Mouse (Mus musculus) cortical plate, adult 2 months (tissue): ENCODE results near the gene Itih5. TPM values are rescaled to one million over a fixed set of nuclear protein-coding genes. Genes with fewer than 3 reads are reported as not detected.

ENCODE experiments used
- H3K27ac ChIP-seq: fragments of 200-500 bp; 2 replicates; pipeline ENCODE4 v1.5.1; 2012; ENCODE audit warnings: low read length, control low read depth, inconsistent platforms; ENCODE audit not compliant: insufficient read depth
- H3K4me1 ChIP-seq: fragments of 200-500 bp; 2 replicates; pipeline ENCODE4 v1.6.1; 2011; ENCODE audit warnings: low read length; ENCODE audit not compliant: control insufficient read depth, insufficient read depth
- H3K4me3 ChIP-seq: fragments of 200-500 bp; 2 replicates; pipeline ENCODE4 v1.5.1; 2011; ENCODE audit warnings: mild to moderate bottlenecking, low read length, control low read depth; ENCODE audit not compliant: insufficient read depth
- CTCF ChIP-seq: fragments of 200-500 bp; IDR thresholded peaks from 2 replicates; pipeline ENCODE4 v1.5.1; 2011; ENCODE audit warnings: mild to moderate bottlenecking, control low read depth, low read length; ENCODE audit not compliant: insufficient read depth; ENCODE audit errors: extremely low read depth
- POLR2A ChIP-seq: fragments of 200-500 bp; IDR thresholded peaks from 2 replicates; pipeline ENCODE4 v1.6.1; 2011; ENCODE audit warnings: mild to moderate bottlenecking, low read length, control low read depth; ENCODE audit not compliant: insufficient read depth; ENCODE audit errors: extremely low read depth
- polyA plus RNA-seq: library from polyadenylated mRNA; depleted of rRNA; stranded (reverse); fragments of >200 nt; gene quantifications from 2 replicates; pipeline ENCODE4 v1.2.3, GENCODE M21; 2012

Itih5 gene
- polyA plus RNA-seq, 1 experiment: 12.4 TPM

DNA sequence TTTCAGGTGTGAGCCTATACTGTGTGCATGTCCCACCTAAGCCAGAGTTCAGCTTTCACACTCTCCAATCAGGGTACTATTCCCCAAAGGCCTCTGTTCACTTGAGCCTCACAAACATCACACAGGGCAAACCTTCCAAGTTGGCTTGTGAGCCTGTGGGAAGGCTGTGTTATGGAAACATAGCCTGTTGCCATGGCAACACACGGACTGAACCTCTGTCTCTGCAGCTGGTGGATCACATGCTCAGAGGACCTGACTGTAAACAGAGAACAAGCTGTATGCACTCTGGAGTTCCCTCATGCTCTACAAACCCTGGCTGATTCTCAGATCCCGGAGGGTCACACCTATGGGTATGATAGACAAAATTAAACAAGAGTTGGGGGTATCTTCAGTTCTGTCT is 122.8 kb downstream of the Itih5 start:
- H3K4me3 ChIP-seq: no peak overlapping the region
- H3K27ac ChIP-seq: no peak overlapping the region
- no peak for TF ChIP-seq CTCF
- no peak for TF ChIP-seq POLR2A
- peaks cover 2% of the 10 kb centered on the region; the same call in 1 of the 2 replicates for H3K4me1 ChIP-seq

DNA sequence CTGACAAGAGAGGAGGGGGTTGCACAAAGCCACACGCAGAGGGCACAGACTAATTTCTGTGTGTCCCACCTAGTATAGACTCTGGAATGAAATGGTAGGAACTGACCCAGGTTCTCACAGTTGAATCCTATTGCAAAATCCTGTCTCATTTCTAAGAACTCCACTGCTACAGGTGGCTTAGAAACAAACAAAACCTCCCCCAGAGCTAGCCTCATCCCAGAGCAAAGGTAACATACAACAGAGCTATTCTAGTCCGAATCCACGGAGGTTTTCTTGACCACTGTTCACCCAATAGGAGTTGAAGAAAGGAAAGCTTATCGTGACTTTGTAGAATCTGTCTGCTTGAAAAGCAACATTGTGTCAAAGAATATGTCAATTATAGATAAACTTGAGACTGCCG is 130.3 kb downstream of the Itih5 start:
- Histone ChIP-seq H3K27ac (no peak overlapping the region), H3K4me3 (no peak overlapping the region), H3K4me1 (no peaks in the 10 kb centered on the region)
- TF ChIP-seq POLR2A (no peak), CTCF (no peak)

DNA sequence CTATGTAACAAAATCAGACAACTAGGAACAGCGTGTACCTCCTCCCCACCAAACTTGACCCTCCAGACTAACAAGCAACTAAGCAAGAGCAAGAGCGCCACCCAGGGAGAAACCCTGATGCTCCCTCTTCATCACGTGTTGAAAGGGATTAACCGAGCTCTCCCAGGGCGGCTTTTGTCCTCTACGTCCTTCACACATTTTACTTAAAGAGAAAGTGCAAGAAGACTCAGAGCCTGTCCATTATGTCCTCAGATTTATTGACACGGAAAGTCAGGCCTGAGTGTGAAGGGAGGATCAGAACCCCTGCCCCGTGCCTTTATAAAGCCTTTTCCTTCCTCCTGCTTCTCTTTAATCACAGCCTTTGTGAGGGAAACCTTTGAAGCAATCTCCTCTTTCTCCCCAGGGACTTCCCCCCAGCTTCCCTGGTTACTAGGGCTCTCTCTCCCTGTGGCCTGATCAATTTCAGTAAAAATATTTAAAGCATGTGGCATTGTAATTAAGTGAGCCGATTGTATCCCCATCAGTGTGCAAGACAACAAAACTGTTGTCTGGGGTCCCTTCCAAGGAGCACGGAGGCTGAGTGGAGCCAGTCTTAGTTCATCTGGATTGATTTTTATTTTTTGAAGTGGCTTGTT is 131.4 kb downstream of the Itih5 start:
- no peak for TF ChIP-seq POLR2A
- peak; percentile 44 for TF ChIP-seq CTCF
- no peaks in the 10 kb centered on the region for H3K4me1 ChIP-seq
- H3K27ac ChIP-seq: no peak overlapping the region
- no peak overlapping the region for H3K4me3 ChIP-seq

DNA sequence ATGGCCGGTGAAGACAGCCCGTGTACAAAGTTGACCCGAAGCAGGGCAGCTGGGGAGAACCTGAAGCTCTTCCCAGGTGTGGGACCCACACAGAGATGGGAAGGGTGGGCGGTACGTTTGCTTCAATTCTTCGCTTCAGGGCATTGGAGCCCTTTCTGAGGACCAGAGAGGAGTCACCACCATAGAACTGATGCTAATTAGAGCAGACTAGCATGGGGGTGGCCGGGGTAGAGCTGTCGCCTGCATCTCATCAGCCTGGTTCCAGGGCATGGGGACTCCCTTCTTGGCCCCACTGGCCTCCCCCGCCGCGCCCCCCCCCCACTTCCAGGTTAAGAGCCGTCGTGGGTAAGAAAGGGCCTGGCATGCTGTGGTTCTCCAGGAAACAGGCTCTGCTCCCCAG is 132.6 kb downstream of the Itih5 start:
- H3K27ac ChIP-seq: no peak overlapping the region
- no peak for TF ChIP-seq POLR2A
- no peak for TF ChIP-seq CTCF
- no peak overlapping the region for H3K4me3 ChIP-seq
- no peaks in the 10 kb centered on the region for H3K4me1 ChIP-seq

DNA sequence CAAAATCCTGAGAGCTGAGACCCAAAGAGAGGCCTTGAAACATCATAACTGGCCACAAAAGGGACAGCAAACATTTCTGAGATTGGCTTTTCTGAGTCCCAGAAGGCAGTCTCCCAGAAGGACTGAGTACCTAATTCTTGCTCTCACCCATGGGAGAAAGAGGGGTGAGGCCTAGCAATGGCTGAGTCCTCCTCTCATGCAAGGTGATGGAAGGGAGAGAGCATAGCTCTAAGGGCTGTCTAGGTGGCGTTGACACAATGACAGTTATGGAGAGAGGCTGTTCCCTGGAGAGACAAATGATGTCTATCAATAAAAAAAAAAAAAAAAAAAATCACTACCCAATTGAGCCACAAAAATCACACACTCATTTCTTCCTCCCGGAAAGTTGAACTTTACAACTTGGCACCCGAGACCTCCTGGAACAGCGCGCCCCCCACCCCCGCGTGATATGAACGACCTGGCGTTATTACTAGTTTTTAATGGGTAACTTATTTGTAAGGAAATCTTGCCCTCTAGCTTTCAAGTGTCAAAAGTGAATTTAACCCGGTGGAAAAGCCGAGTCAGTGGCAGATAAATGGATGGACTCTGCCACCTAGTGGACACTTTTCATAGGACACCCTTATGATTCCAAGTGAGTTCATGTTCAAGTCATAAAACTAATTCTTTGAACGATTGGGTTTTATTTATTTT is 134.9 kb downstream of the Itih5 start:
- TF ChIP-seq CTCF (peak; percentile 88), POLR2A (no peak)

DNA sequence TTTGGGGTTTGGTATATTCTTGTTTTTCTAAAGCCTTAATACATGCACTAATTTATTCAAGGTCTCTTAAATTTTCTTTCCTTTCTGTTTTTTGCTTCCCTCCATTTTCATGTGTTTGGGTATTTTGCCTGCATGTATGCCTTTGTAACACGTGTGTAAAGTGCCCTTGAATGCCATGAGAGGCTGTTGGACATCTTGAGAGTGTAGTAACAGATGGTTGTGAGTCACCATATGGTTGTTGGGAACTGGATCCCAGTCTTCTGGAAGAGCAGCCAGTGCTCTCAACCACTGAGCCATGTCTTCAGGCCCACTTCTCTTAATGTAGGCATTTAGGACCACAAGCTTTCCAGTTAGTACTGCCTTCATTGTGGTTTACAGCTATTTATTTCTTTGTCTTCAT is 135.5 kb downstream of the Itih5 start:
- TF ChIP-seq POLR2A: no peak
- TF ChIP-seq CTCF: no peak
- Histone ChIP-seq H3K27ac (no peak overlapping the region), H3K4me3 (no peak overlapping the region), H3K4me1 (no peaks in the 10 kb centered on the region)

More for the DNA sequence above, 134.9 kb downstream of the Itih5 start:
- Histone ChIP-seq H3K27ac (no peak overlapping the region), H3K4me1 (no peaks in the 10 kb centered on the region), H3K4me3 (no peak overlapping the region)

DNA sequence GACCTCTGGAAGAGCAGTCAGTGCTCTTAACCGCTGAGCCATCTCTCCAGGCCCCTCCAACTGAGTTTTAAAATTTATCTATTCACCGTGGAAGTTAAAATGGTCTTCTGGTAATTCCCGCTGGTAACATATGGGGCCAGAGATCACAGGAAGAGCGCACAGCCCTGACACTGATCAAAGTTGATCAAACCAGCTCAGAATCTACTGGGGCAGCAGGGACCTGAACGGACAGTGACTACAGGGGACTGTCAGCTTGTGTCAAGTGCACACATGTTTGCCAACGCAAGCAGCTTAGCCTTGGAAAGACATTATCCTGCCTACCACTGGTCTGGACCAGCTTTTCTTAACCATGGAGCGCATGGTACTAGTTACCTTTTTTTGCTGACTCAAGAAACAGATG is 136.7 kb downstream of the Itih5 start:
- H3K27ac ChIP-seq: no peak overlapping the region
- H3K4me3 ChIP-seq: no peak overlapping the region
- H3K4me1 ChIP-seq: no peaks in the 10 kb centered on the region
- TF ChIP-seq POLR2A: no peak
- TF ChIP-seq CTCF: no peak

DNA sequence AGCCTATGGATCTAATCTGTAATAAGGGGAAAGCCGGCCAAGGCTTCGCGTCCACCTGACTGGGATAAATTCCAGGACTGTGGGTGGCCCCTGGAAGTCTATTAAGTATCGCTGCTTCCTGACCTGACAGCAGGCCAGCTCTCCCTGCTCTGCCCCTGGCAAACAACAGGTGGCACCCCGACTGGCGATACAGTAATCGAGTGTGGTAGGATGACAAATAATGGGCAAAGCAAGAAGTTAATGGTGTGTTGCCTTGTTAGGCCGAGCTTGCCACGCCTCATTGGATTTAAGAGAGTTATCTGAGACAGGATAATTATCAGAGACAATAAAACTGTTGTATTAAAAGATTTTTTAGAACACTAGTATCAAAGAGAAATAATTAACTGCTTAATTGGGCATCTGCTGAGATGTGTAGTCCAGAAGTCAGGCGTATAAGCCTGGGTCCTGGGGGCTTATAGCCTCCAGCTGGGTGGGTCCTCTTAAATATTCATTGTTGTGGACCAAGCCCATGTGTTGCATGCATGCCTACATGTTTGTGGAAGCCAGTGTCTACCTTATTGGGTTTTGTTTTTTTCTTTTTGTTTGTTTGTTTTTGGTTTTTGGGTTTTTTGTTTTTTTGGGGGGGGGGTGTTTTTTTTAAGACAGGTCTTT is 140.3 kb downstream of the Itih5 start:
- no peak for TF ChIP-seq POLR2A
- no peak for TF ChIP-seq CTCF
- Histone ChIP-seq H3K4me1 (no peaks in the 10 kb centered on the region), H3K27ac (no peak overlapping the region), H3K4me3 (no peak overlapping the region)

DNA sequence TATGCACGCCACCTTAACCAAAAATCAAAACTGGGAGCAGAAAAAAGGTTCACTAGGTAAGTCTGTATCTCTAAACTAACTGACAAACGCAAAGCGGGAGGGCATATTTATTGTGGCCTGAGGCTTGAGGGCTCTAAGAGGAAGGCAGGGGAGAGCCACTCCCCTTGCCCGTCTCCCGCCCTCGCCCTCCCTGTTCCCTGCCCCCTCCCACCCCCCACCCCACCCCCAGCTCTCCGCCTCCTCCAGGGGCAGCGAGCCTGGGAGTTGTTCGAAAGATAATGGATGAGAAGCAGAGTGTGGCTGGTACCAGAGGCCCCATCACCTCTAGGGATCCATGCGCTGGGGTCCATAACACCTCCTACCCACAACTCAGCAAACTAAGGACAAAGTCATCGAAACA is 142.5 kb downstream of the Itih5 start:
- no peak for TF ChIP-seq POLR2A
- TF ChIP-seq CTCF: no peak
- H3K4me3 ChIP-seq: no peak overlapping the region
- H3K27ac ChIP-seq: no peak overlapping the region
- H3K4me1 ChIP-seq: no peaks in the 10 kb centered on the region

DNA sequence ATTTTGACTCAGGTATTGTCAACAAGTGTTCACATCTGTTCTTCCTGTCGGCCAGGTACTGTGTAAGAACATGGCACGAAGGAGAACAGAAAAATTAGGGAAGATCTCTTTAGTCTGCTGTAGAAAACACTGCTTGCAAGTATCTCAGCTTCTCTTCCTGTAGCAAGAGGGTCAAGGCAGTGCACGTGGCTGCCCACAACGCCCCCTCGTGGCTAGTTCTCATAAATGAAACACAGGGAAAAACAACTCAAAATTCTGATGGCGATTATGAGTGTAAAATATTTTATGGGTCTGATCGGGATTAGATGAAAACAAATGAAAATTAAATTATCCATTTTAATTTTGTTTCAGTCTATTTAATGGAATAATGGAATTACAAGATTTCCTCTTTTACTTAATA is 146.9 kb downstream of the Itih5 start:
- no peak for TF ChIP-seq CTCF
- TF ChIP-seq POLR2A: no peak
- Histone ChIP-seq H3K4me1 (no peaks in the 10 kb centered on the region), H3K4me3 (no peak overlapping the region)

DNA sequence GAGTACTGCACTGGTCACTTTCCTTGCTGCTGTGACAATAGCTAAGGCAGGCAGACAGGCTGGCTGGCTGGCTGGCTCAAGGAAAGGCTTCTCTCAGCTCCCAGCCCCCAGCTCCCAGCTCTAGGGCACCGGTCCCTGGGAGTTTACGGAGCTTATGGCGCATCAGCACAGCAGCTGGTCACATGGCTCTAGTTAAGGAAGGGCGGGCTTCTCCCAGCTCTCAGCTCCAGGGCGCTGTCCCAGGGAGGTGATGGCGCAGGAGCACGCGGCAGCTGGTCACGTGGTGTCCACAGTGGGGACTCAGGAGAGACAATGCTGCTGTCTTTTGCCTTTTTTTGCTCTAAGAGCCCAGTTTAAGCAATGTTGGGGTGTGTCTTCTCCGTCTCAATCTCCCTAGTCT is 147.4 kb downstream of the Itih5 start:
- TF ChIP-seq POLR2A: no peak
- no peak for TF ChIP-seq CTCF
- Histone ChIP-seq H3K4me1 (no peaks in the 10 kb centered on the region), H3K27ac (no peak overlapping the region), H3K4me3 (no peak overlapping the region)

More for the DNA sequence above, 146.9 kb downstream of the Itih5 start:
- H3K27ac ChIP-seq: no peak overlapping the region
